Mouse (Mus musculus) left cerebral cortex, adult 2 months (tissue): ENCODE measurements at regions not wholly inside any gene's neighbourhood (a gene's known extent, or its start where the extent isn't known, plus 50 kb on each side); places are given as distances from the start of the nearest gene placed in this dataset.

Experiments
- DNase-seq, 2 experiments: peaks; one replicate each; pipeline ENCODE4 v3.0.0; 2021 to 2022; ENCODE audit warnings: low spot score in 2 of 2, mixed read lengths in 1 of 2; ENCODE audit errors: extremely low spot score in 1 of 2
- H3K27ac ChIP-seq: fragments of 200-600 bp; 2 replicates; pipeline ENCODE4 v1.8.1; 2022
- H3K4me3 ChIP-seq: fragments of 200-600 bp; 2 replicates; pipeline ENCODE4 v1.8.1; 2022
- CTCF ChIP-seq: fragments of 200-600 bp; IDR thresholded peaks from 2 replicates; pipeline ENCODE4 v1.8.1; 2022; ENCODE audit warnings: antibody characterized with exemption, mild to moderate bottlenecking, moderate library complexity
- intact Hi-C: fragments of 180-260 bp; cut with DNase I; formaldehyde crosslinking; loops from one replicate; pipeline ENCODE4 v1.15.1; 2025

DNA sequence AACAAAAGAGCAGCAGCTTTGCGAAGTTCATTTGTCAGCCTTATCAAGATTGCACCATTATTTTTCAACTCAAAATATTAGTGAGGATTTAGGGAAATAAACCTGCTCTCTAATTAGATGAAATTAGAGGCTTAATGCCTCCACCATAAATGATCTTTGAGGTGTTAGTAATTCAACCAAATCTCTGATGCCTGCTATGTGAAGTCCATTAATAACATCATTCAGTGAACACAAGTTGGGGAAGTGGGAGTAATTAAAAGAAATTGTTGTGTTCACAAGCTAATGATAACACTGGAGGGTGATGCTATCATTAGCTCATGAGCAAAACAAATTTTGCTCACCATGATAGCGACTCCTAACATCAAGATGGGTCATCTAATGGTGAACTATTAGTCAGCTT lies 246.0 kb downstream of the Ttc6 start:
- no peak overlapping the region for H3K4me3 ChIP-seq
- no peak for DNase-seq
- no peak for TF ChIP-seq CTCF
- intact Hi-C loops = no loop called here
- no peak overlapping the region for H3K27ac ChIP-seq

GRCm38 (mm10) chr12:57823809-57824208 lies 259.9 kb downstream of the Ttc6 start:
- no peak for DNase-seq
- TF ChIP-seq CTCF = no peak
- intact Hi-C loops = loop anchor here (10.0 kb wide), 2 partner anchors 611 to 811 kb away; no protein-coding TSS in a partner anchor
- Histone ChIP-seq H3K4me3 (no peak overlapping the region), H3K27ac (no peak overlapping the region)

DNA sequence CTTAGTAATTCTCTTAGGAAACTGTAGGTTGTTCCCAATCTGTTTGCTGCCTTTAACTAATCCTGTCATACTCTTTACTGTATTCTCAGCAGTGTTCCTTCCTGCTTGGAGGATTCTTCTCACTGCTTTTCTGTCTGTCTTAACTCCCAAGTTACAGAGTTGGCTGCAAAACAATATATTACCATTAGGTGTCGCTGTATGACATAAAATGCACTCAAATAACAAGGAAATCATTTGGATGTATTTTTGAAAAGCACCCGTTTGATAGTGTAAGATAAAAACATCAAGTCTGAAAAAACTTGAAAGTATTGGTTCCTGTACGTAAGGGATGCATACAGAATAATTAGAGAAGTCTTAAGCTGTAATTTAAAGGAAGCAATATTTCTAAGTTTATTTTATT lies 261.8 kb downstream of the Ttc6 start:
- peak; percentile 88 for TF ChIP-seq CTCF
- intact Hi-C loops = loop anchor here (1.0 to 10.0 kb wide), 6 partner anchors 376 to 1122 kb away; no protein-coding TSS in a partner anchor
- DNase-seq = no peak
- H3K4me3 ChIP-seq = no peak overlapping the region
- H3K27ac ChIP-seq = no peak overlapping the region

GRCm38 (mm10) chr12:57842813-57843212 lies 278.9 kb downstream of the Ttc6 start:
- no peak for DNase-seq
- H3K4me3 ChIP-seq = no peak overlapping the region
- no peak overlapping the region for H3K27ac ChIP-seq
- no peak for TF ChIP-seq CTCF
- intact Hi-C loops = no loop called here

DNA sequence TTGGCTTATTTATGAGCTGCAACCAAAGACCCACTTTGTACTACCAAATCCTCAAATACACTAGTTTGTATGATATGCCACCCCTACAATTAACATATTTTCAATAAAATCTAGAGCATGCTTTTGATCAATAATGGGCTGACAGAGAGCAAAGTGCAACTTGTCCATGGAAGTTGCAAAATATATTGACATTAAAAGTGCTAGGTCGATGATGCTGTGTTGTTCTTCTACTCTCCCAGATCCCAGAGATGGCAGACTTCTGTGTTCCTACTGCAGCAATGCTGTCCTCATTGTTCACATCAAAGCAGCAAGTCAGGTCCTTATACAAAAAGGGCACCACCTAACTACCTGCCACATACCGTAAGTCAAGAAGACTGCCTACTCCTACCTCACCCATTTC lies 307.1 kb downstream of the Ttc6 start:
- DNase-seq = no peak
- no peak for TF ChIP-seq CTCF
- intact Hi-C loops = no loop called here
- no peak overlapping the region for H3K4me3 ChIP-seq
- H3K27ac ChIP-seq = no peak overlapping the region

- no peak for TF ChIP-seq CTCF
- no peak overlapping the region for H3K27ac ChIP-seq
- no peak for DNase-seq
- intact Hi-C loops = no loop called here
- no peak overlapping the region for H3K4me3 ChIP-seq
These were observed 320.6 kb upstream of the Sstr1 start for GRCm38 (mm10) chr12:57890783-57891478.

DNA sequence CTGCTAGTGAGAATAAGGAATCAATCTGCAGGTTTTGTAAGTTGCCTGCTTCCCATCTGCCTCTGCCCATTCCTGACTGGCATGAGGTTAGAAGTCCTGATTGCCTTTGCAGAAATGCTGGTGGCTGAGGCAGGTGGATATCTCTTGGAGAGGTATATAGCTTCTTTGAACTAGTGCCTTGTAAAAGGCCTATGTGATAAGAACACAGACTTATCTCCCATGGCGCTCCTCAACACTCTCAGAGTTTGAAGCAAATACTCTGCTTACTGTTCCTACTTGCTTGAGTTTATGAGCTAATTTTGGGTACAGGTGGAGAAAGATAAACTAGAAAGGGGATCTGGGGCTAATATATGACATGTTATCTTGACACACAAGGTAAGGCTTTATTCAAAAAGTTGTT lies 320.0 kb upstream of the Sstr1 start:
- intact Hi-C loops = no loop called here
- TF ChIP-seq CTCF = no peak
- no peak for DNase-seq
- Histone ChIP-seq H3K4me3 (no peak overlapping the region), H3K27ac (no peak overlapping the region)

DNA sequence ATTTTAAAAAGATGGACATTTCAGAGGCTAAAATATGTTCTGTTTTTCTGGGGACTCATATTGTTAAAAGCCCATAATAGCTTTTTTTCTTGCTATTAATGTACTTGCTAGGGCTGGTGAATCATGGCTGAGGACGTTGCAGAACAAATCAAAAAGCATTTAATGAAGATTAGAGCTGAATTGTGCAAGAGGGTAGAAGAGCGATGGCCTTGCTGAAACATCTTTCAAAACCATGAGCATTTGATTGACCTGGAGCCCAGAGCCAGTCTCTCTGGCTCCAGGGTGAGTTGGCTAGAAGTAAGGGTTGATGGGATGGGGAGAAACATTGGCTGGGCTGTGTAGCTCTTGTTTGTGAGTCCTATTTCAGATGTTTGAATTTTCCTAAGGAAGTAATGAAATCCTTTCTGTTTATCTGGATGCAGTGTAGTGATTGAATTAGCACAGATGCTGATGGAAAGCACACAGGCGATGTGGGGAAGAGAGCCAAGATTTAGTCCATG lies 313.8 kb upstream of the Sstr1 start:
- no peak overlapping the region for H3K4me3 ChIP-seq
- no peak overlapping the region for H3K27ac ChIP-seq
- DNase-seq = no peak
- no peak for TF ChIP-seq CTCF
- intact Hi-C loops = no loop called here

DNA sequence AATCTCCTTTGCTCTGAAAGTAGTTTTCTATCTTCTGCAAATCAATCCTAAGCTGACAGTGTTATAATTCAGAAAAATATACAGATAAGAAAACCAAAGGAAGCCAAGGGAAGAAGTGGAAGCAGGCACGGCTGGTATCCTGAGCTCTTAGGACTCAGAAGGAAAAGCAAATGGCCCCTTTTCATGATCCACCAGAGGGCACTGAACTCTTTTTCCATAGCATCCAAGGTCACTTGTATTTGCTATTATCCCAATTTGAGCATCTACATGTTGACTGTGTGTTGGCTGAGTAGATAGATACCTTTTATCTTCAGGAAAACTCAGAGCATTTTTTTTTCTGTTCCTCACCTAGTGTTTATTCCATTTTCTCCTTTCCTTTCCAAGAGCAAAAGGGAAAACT lies 306.9 kb upstream of the Sstr1 start:
- no peak overlapping the region for H3K27ac ChIP-seq
- no peak overlapping the region for H3K4me3 ChIP-seq
- intact Hi-C loops = no loop called here
- peak; percentile 19 for TF ChIP-seq CTCF
- no peak for DNase-seq

DNA sequence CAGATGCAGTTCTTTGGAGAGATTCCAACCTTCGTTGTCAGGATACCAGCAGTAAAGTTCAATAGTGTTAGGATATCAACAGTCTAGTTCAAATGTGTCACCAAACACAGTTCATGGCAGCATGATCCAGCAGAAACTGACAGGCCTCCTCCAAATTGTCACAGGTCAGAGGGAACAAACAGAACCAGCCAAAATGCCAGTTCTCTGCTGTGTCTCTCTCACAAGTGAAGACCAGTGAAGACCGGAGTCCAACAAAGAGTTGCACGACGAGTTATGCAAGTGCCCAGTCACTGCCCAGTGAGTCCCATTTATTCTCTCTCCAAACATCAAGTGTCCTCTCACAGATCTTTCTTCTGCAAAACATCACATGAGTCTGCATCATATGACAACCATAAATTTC lies 293.4 kb upstream of the Sstr1 start:
- H3K4me3 ChIP-seq = no peak overlapping the region
- TF ChIP-seq CTCF = no peak
- H3K27ac ChIP-seq = no peak overlapping the region
- DNase-seq = no peak
- intact Hi-C loops = no loop called here

DNA sequence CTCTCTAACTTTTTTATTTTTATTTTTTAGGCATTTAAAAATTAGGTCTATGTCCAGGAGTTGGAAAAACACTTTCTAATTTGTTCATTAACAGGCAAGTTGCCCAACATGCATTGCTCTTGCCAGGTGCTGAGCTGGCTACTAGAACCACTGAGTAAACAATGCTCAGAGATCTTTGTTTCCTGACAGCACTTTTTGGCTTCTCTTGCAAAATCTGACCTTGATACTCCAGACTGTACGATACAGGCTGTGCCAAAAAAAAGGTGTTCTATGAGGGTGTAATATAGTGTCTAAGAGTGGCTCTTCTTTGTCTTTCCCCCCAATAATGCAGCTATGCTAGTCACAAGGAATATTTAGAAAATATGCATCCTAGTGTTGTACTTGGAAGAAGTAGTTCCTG lies 289.5 kb upstream of the Sstr1 start:
- no peak for DNase-seq
- Histone ChIP-seq H3K4me3 (no peak overlapping the region), H3K27ac (no peak overlapping the region)
- intact Hi-C loops = no loop called here
- TF ChIP-seq CTCF = no peak

- TF ChIP-seq CTCF = no peak
- intact Hi-C loops = no loop called here
- Histone ChIP-seq H3K27ac (no peak overlapping the region), H3K4me3 (no peak overlapping the region)
- no peak for DNase-seq
These were observed 287.1 kb upstream of the Sstr1 start for GRCm38 (mm10) chr12:57924422-57924821.

DNA sequence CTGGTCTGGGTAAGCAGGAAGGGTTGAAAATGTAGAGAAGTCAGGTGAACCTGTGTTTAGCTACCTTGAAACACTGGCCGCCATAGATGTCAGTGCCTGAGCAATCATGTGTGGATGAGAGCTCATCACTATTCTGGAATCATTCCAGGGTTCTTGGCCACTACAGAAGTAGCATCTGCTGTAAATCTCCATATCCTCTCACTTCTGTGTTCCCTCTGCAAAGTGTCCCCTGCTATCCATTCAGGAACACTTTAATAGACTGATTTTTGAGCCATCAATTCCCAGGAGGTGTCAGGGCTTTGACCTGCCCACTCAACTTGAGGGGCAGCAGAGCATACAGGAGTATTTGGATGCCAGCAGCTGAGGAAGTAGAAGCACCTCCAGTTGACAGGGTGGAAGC lies 284.7 kb upstream of the Sstr1 start:
- no peak for TF ChIP-seq CTCF
- Histone ChIP-seq H3K27ac (no peak overlapping the region), H3K4me3 (no peak overlapping the region)
- no peak for DNase-seq
- intact Hi-C loops = no loop called here
